In genomic region chr2:26401023-26401422, GRCm38 (mm10) we compare ENCODE assay signal across 18 mouse cellular contexts.
"Had no signal": no experiment of that assay in that cellular context is flagged by ENCODE, and none has a peak within 500 bp of the region (broad histone marks: within the 10 kb centered on the region; RNA-seq: fewer than 3 reads in every experiment).

No protein-coding gene starts in this region.

- H3K27ac ChIP-seq: limb, embryonic 15.5 days; lung, embryonic 15.5 days; midbrain, embryonic 10.5 days; midbrain, embryonic 12.5 days; neural tube, embryonic 13.5 days; stomach, embryonic 15.5 days; stomach, postnatal 0 days had no signal

- H3K4me3 ChIP-seq: limb, embryonic 15.5 days; lung, embryonic 15.5 days; midbrain, embryonic 10.5 days; midbrain, embryonic 12.5 days; myocyte; neural tube, embryonic 13.5 days; stomach, embryonic 15.5 days had no signal

- H3K27me3 ChIP-seq: limb, embryonic 15.5 days; lung, embryonic 15.5 days; midbrain, embryonic 12.5 days; neural tube, embryonic 13.5 days; stomach, embryonic 15.5 days had no signal

- H3K9me3 ChIP-seq: limb, embryonic 15.5 days; lung, embryonic 15.5 days; midbrain, embryonic 10.5 days; midbrain, embryonic 12.5 days; neural tube, embryonic 13.5 days; stomach, embryonic 15.5 days had no signal

- DNase-seq: lung, adult 2 months; lung, postnatal 14 days; lung, postnatal 4 days; midbrain, embryonic 14.5 days; right cerebral cortex, postnatal 14 days; thymus, adult 2 months; thymus, postnatal 25 days; thymus, postnatal 4 days had no signal

- ATAC-seq: lung, postnatal 0 days; midbrain, embryonic 16.5 days had no signal

- H3K9ac ChIP-seq: limb, embryonic 15.5 days; lung, embryonic 15.5 days; midbrain, embryonic 12.5 days; neural tube, embryonic 13.5 days; stomach, embryonic 15.5 days had no signal

- H3K4me2 ChIP-seq: limb, embryonic 15.5 days; lung, embryonic 15.5 days; midbrain, embryonic 12.5 days; neural tube, embryonic 13.5 days; stomach, embryonic 15.5 days had no signal
